Mouse (Mus musculus) kidney, embryonic 14.5 days (tissue): Measurements from ENCODE around the gene Chrnb1. TPM values are rescaled to one million over a fixed set of nuclear protein-coding genes. Genes with fewer than 3 reads are reported as not detected.

Experiments
- ATAC-seq: fragments of 200-750 bp; cut with Nextera tagmentation; 2 replicates; pipeline ENCODE4 v1.8.0; 2017; ENCODE audit warnings: moderate number of reproducible peaks, mild to moderate bottlenecking, moderate TSS enrichment, moderate library complexity; ENCODE audit not compliant: low FRiP score, low TSS enrichment
- H3K27ac ChIP-seq: fragments of 300-500 bp; sonication (generic); 2 replicates; pipeline ENCODE4 v1.5.1; 2014; ENCODE audit warnings: low read depth, mild to moderate bottlenecking, low read length, moderate library complexity, mixed read lengths
- H3K27me3 ChIP-seq: fragments of 300-500 bp; sonication (generic); 2 replicates; pipeline ENCODE4 v1.6.1; 2014; ENCODE audit warnings: mild to moderate bottlenecking, low read length; ENCODE audit not compliant: control insufficient read depth, insufficient read depth
- H3K36me3 ChIP-seq: fragments of 300-500 bp; sonication (generic); 2 replicates; pipeline ENCODE4 v1.6.1; 2014; ENCODE audit warnings: low read length, mixed read lengths; ENCODE audit not compliant: control insufficient read depth, insufficient read depth
- H3K4me1 ChIP-seq: fragments of 300-500 bp; sonication (generic); 2 replicates; pipeline ENCODE4 v1.6.1; 2014; ENCODE audit warnings: low read length, mixed read lengths; ENCODE audit not compliant: control insufficient read depth, insufficient read depth
- H3K4me2 ChIP-seq: fragments of 300-500 bp; sonication (generic); replicated peaks from 2 replicates; pipeline ENCODE4 v1.6.1; 2014; ENCODE audit warnings: low read depth, mild to moderate bottlenecking, low read length
- H3K4me3 ChIP-seq: fragments of 300-500 bp; sonication (generic); 2 replicates; pipeline ENCODE4 v1.5.1; 2014; ENCODE audit warnings: mild to moderate bottlenecking, low read length
- H3K9ac ChIP-seq: fragments of 300-500 bp; sonication (generic); 2 replicates; pipeline ENCODE4 v1.6.1; 2014; ENCODE audit warnings: low read depth, mild to moderate bottlenecking, low read length, moderate library complexity
- H3K9me3 ChIP-seq: fragments of 300-500 bp; sonication (generic); 2 replicates; pipeline ENCODE4 v1.6.1; 2016; ENCODE audit warnings: low read length; ENCODE audit not compliant: control insufficient read depth
- WGBS: fragments of 180-500 bp; shearing (Covaris S2); extraction: QIAGEN DNeasy Blood & Tissue Kit; methylation state at CpG from one replicate; pipeline ENCODE4 v1.1.7; 2014; 5-methylcytosine and 5-hydroxymethylcytosine counted together
- polyA plus RNA-seq: library from polyadenylated mRNA; unstranded; fragments of >200 nt; fragmentation: Nextera tagmentation; extraction: Ambion mirVana; gene quantifications from 2 replicates; pipeline ENCODE4 v1.2.1, GENCODE M21; 2014

The Chrnb1 gene
- polyA plus RNA-seq, 1 experiment from 2014 or later, result 6.5 TPM

DNA sequence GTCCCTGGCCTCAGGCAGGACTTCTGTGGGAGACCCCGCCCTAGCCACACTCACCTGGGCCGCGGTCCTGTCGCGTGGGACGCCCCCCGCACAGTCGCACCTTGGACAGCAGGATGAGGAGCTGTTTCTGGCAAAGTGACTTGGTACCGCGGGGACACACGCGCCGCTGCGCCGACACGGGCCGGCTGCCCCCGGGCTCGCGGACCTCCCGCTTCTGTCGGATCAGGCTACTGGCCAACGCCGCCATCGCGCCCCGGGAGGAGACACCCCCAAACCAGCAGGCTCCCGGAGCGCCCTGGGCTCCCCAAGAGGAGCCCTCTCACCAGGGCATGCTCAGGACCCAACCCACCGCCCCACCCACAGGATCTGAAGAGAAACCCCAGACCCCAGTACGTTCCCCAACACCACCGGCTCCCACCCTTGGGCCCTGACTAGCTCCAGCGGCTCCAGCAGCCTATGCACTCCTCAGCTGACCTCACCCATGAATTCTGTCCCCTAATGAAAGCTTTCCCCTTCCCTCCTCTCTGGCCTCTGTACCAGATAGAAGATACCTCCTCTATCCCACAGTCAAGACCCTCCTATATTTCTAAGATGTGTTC, 5.7 kb upstream of the Chrnb1 start, which contains the start of gene Fgf11:
Gene Fgf11 (minus strand): TSS at position 479 of the 599 bp plus-strand sequence.
- H3K27ac ChIP-seq, result peak within 1 kb of the TSS; percentile 70
- H3K4me1 ChIP-seq, result peaks cover 46% of the 10 kb centered on the region
- H3K9me3 ChIP-seq, result 0 out of 2 replicates have a peak, but pooled peaks cover 1% of the 10 kb centered on the region
- H3K36me3 ChIP-seq, result no peaks in the 10 kb centered on the region
- peak within 1 kb of the TSS; percentile 48 for H3K4me3 ChIP-seq
- no peak for ATAC-seq
- H3K9ac ChIP-seq, result peak within 1 kb of the TSS; percentile 76
- peak within 1 kb of the TSS; percentile 94 for H3K4me2 ChIP-seq
- under 1% methylated on average over 30 of the region's 33 CpGs for WGBS
- H3K27me3 ChIP-seq, result peaks cover 40% of the 10 kb centered on the region

GRCm38 (mm10) chr11:69800392-69801197, 4.9 kb upstream of the Chrnb1 start:
- WGBS, result under 1% methylated on average over 36 of the region's 36 CpGs
- peak overlapping the region; percentile 70 for H3K27ac ChIP-seq
- H3K9me3 ChIP-seq, result no peaks in the 10 kb centered on the region
- ATAC-seq, result peak; percentile 58
- peak overlapping the region; percentile 94 for H3K4me2 ChIP-seq
- H3K4me3 ChIP-seq, result peak overlapping the region; percentile 48
- peaks cover 41% of the 10 kb centered on the region for H3K27me3 ChIP-seq
- H3K36me3 ChIP-seq, result no peaks in the 10 kb centered on the region
- peaks cover 46% of the 10 kb centered on the region for H3K4me1 ChIP-seq
- H3K9ac ChIP-seq, result peak overlapping the region; percentile 76

- Histone ChIP-seq H3K4me1 (peaks cover 46% of the 10 kb centered on the region), H3K36me3 (no peaks in the 10 kb centered on the region), H3K27ac (peak overlapping the region; percentile 70; the same call in 1 of the 2 replicates), H3K27me3 (peaks cover 37% of the 10 kb centered on the region), H3K4me2 (peak overlapping the region; percentile 94), H3K9ac (0 out of 2 replicates have a peak overlapping the region, but pooled peaks have one; percentile 76), H3K9me3 (no peaks in the 10 kb centered on the region), H3K4me3 (peak overlapping the region; percentile 48)
- ATAC-seq, result peak; percentile 0; the same call in 1 of the 2 replicates
- WGBS, result under 1% methylated on average over 11 of the region's 11 CpGs
These were observed 4.3 kb upstream of the Chrnb1 start for GRCm38 (mm10) chr11:69800138-69800391.

DNA sequence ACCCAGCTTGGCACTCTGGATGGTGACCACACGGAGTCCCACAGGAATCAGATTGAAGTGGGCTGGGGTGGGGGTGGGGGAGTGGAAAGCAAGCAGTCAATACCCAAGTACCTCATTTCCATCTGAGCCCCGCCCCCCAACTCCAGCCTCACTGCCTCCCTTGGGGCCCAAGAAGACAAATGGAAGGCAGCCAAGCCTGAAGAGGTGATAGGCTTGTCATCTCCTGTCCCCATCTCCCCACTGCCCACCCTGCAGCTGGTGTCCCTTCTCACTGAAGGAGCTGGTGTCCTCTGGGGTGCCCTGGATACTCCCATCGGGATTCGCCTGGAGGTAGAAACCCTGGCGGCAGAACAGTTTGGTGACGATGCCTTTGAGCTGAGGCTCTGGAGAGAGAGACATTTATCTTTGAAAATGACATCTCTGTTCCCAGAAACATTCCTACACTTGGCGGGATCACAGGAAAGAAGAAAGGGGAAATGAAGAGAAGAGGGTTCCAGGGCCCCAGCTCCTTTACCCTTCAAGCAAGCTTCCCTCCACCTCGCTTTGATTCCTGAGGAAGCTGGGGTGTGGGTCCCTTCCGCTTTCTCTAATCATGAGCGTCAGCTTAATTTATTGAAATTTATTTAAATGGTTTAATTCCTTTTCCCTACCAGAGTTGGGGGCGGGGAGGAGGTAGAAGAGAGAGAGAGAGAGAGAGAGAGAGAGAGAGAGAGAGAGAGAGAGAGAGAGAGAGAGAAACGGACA, 3.8 kb upstream of the Chrnb1 start:
- no peak for ATAC-seq
- peaks cover 41% of the 10 kb centered on the region for H3K4me1 ChIP-seq

DNA sequence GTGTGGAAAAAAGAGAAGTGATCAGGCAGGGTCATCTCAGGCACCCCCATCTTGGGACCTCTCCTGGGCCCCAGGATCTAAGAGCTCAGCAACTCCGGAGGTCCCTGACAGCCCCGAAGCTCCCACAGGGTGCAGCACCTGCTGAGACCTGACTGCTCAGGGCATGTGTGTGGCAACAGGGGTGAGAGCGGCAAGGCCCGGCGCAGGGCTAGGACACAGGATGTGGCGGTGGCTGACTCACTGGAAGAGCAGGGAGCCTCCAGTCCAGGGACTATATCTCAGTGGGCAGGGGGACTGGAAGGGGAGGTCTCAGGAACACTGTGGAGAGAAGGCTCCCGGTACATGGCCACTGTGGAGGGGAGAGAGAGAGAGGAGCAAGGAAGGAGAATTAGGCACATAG, 2.2 kb upstream of the Chrnb1 start:
- H3K36me3 ChIP-seq, result no peaks in the 10 kb centered on the region
- H3K27ac ChIP-seq, result no peak overlapping the region
- peaks cover 26% of the 10 kb centered on the region for H3K4me1 ChIP-seq
- no peak overlapping the region for H3K9ac ChIP-seq
- H3K4me2 ChIP-seq, result no peak overlapping the region
- no peak overlapping the region for H3K4me3 ChIP-seq
- WGBS, result 80% methylated on average over 7 of the region's 7 CpGs
- H3K9me3 ChIP-seq, result no peaks in the 10 kb centered on the region
- peaks cover 20% of the 10 kb centered on the region for H3K27me3 ChIP-seq
- ATAC-seq, result no peak

More for the DNA sequence above, 3.8 kb upstream of the Chrnb1 start:
- Histone ChIP-seq H3K36me3 (no peaks in the 10 kb centered on the region), H3K9me3 (no peaks in the 10 kb centered on the region), H3K9ac (0 out of 2 replicates have a peak overlapping the region, but pooled peaks have one; percentile 76), H3K27ac (no peak overlapping the region), H3K4me3 (peak overlapping the region; percentile 48), H3K27me3 (peaks cover 32% of the 10 kb centered on the region), H3K4me2 (peak overlapping the region; percentile 94)
- whole genome bisulfite sequencing, result 22% methylated on average over 11 of the region's 12 CpGs

- 2% methylated on average over 13 of the region's 13 CpGs for WGBS
- ATAC-seq, result no peak
- peak overlapping the region; percentile 62; the same call in 1 of the 2 replicates for H3K9ac ChIP-seq
These were observed 266 bp upstream of the Chrnb1 start for GRCm38 (mm10) chr11:69795983-69796435.

GRCm38 (mm10) chr11:69793429-69793828, 2.3 kb downstream of the Chrnb1 start:
- no peak overlapping the region for H3K9ac ChIP-seq
- no peak overlapping the region for H3K27ac ChIP-seq
- no peak overlapping the region for H3K4me2 ChIP-seq
- 57% methylated on average over 5 of the region's 5 CpGs for WGBS
- H3K36me3 ChIP-seq, result no peaks in the 10 kb centered on the region
- H3K4me3 ChIP-seq, result no peak overlapping the region
- no peaks in the 10 kb centered on the region; the same call in 1 of the 2 replicates for H3K4me1 ChIP-seq
- H3K27me3 ChIP-seq, result peaks cover 10% of the 10 kb centered on the region
- H3K9me3 ChIP-seq, result no peaks in the 10 kb centered on the region
- ATAC-seq, result no peak

More at GRCm38 (mm10) chr11:69795983-69796435, 266 bp upstream of the Chrnb1 start:
- Histone ChIP-seq H3K4me1 (peaks cover 13% of the 10 kb centered on the region), H3K27ac (no peak overlapping the region), H3K4me2 (peak overlapping the region; percentile 94), H3K27me3 (peaks cover 10% of the 10 kb centered on the region), H3K9me3 (no peaks in the 10 kb centered on the region), H3K36me3 (no peaks in the 10 kb centered on the region), H3K4me3 (peak overlapping the region; percentile 54)

- Histone ChIP-seq H3K4me2 (no peak overlapping the region), H3K27me3 (peaks cover 4% of the 10 kb centered on the region), H3K9ac (no peak overlapping the region), H3K4me1 (no peaks in the 10 kb centered on the region; the same call in 1 of the 2 replicates), H3K4me3 (no peak overlapping the region), H3K9me3 (no peaks in the 10 kb centered on the region), H3K36me3 (no peaks in the 10 kb centered on the region), H3K27ac (no peak overlapping the region)
- WGBS, result 71% methylated on average over 5 of the region's 5 CpGs
- no peak for ATAC-seq
These were observed 4.3 kb downstream of the Chrnb1 start for GRCm38 (mm10) chr11:69791420-69791819.
